Comparison of ENCODE assay signal across 11 mouse cellular contexts in the genomic region with DNA sequence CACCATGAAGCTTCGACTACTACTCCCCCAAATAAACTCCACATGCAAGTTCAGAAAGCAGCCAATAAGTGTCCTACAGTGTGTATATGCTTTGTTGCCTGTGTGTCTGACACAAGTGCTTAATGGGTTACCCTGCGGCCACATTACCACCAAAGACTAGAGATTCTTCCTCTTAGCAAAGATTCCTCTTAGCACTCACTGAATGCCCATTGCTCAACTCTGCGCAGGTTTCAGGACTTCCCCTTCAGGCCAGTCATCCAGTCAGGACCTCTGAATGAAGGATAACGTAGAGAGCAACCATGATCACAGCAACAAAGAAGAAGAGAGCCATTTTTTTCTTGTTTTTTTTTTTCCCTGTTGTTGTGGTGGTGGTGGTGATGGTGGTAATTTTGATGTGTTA.
"Had no signal": no experiment of that assay in that cellular context is flagged by ENCODE, and none has a peak within 500 bp of the region (broad histone marks: within the 10 kb centered on the region; RNA-seq: fewer than 3 reads in every experiment).

No protein-coding gene starts in this region.

- ATAC-seq: liver, postnatal 0 days; lung, postnatal 0 days; midbrain, embryonic 13.5 days; midbrain, embryonic 15.5 days had no signal

- DNase-seq: liver, postnatal 0 days; lung, adult 2 months; lung, postnatal 14 days; lung, postnatal 36 days; right cerebral cortex, postnatal 14 days; thymus, adult 2 months; thymus, postnatal 25 days; thymus, postnatal 4 days had no signal
